Mouse (Mus musculus): ENCODE measurements around the gene Pigg.

GRCm38 (mm10) chr5:108270415-108270814 is 42.0 kb upstream of the Pigg start:
- TF ChIP-seq POLR2A (IDR thresholded peaks at IDR 0.05; ENCODE audit: borderline replicate concordance, extremely low read depth, low read depth, low read length) (no peak), CTCF (IDR thresholded peaks at IDR 0.05; ENCODE audit: insufficient read depth, low read length) (no peak)

All from lung, adult 2 months (tissue).